Mouse (Mus musculus) olfactory bulb, adult 2 months (tissue): ENCODE results near the gene Sema5a. TPM values are rescaled to one million over a fixed set of nuclear protein-coding genes. Genes with fewer than 3 reads are reported as not detected.

Experiments
- H3K27ac ChIP-seq: fragments of 200-500 bp; 2 replicates; pipeline ENCODE4 v1.5.1; 2012; ENCODE audit warnings: low read depth, low read length; ENCODE audit not compliant: insufficient read depth
- H3K4me1 ChIP-seq: fragments of 200-500 bp; 2 replicates; pipeline ENCODE4 v1.6.1; 2012; ENCODE audit warnings: low read length; ENCODE audit not compliant: control insufficient read depth, insufficient read depth
- H3K4me3 ChIP-seq: fragments of 200-500 bp; 2 replicates; pipeline ENCODE4 v1.5.1; 2012; ENCODE audit warnings: mild to moderate bottlenecking, low read depth, low read length, moderate library complexity; ENCODE audit not compliant: insufficient read depth
- CTCF ChIP-seq: fragments of 200-500 bp; IDR thresholded peaks from 2 replicates; pipeline ENCODE4 v1.5.1; 2012; ENCODE audit warnings: low read depth, mild to moderate bottlenecking, low read length, moderate library complexity; ENCODE audit not compliant: insufficient read depth
- POLR2A ChIP-seq: fragments of 200-500 bp; IDR thresholded peaks from 2 replicates; pipeline ENCODE4 v1.6.1; 2012; ENCODE audit warnings: mild to moderate bottlenecking, low read depth, low read length, moderate library complexity; ENCODE audit not compliant: insufficient read depth
- WGBS: fragments of 180-500 bp; shearing (Covaris S2); methylation state at CpG from one replicate; pipeline ENCODE4 v1.1.7; 2018; 5-methylcytosine and 5-hydroxymethylcytosine counted together
- polyA plus RNA-seq: library from polyadenylated mRNA; stranded (reverse); fragments of >200 nt; gene quantifications from 2 replicates; pipeline ENCODE4 v1.2.4, GENCODE M21; 2012; ENCODE audit warnings: low replicate concordance; ENCODE audit not compliant: missing spikeins, insufficient read depth, insufficient read length

Gene Sema5a
- polyA plus RNA-seq, 1 experiment = not detected

DNA sequence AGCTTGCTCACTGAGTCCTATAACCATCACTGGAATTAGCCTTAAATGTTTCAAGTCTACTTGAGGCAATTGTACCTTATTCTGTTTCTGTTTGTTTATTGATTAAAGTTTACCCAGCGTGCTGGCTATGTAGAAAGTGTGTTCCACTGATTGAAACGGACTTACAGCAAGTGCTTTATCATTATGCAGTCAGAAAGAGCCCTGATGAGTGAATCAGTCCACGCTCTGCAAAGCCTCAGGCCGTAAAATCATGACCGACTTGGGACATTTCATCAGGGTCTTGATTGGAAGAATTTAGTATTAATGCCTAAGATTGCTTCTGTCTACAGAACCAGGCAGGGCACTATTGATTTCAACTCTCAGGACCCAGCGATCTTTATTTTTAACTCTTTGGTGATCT, 178.5 kb downstream of the Sema5a start:
- 89% methylated on average over 6 of the region's 6 CpGs for WGBS
- Histone ChIP-seq H3K27ac (no peak overlapping the region), H3K4me1 (no peaks in the 10 kb centered on the region), H3K4me3 (no peak overlapping the region)
- TF ChIP-seq POLR2A = no peak
- TF ChIP-seq CTCF = no peak

DNA sequence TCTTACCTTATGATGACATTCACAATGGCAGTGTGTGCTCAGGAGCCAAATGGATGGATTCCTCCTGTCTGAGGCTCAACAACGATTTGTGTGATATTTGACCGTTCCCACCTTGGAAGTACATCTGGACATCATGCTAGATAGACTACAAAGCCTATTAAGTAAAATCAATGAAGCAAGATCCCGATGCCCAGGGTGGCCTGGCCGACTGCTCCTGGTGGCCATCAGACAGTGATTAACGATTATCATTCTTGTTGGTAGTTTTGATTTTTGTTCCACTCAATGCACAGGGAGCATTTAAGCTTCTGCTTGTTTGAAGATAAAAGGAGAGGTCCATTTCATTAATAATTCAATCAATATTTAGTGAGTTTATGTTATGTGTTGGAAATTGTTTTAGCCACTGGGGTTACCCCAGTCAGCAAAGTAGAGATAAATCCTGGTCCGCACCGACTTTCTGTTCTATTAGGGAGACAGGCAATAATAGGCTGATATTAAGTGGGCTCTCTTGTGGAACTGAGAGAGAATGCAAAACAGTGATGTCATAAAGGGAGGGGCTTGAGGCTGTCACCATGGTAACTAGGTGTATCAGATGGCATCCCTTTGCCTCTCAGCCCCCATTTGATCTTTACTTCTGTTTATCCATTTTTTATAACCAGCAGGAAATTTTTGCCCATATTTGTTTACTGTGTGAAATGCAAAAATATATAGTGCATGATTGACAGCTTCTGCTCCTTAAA, 182.7 kb downstream of the Sema5a start:
- H3K4me3 ChIP-seq = no peak overlapping the region
- H3K27ac ChIP-seq = no peak overlapping the region
- TF ChIP-seq CTCF (no peak), POLR2A (no peak)
- 84% methylated on average over 7 of the region's 7 CpGs for WGBS
- no peaks in the 10 kb centered on the region for H3K4me1 ChIP-seq

DNA sequence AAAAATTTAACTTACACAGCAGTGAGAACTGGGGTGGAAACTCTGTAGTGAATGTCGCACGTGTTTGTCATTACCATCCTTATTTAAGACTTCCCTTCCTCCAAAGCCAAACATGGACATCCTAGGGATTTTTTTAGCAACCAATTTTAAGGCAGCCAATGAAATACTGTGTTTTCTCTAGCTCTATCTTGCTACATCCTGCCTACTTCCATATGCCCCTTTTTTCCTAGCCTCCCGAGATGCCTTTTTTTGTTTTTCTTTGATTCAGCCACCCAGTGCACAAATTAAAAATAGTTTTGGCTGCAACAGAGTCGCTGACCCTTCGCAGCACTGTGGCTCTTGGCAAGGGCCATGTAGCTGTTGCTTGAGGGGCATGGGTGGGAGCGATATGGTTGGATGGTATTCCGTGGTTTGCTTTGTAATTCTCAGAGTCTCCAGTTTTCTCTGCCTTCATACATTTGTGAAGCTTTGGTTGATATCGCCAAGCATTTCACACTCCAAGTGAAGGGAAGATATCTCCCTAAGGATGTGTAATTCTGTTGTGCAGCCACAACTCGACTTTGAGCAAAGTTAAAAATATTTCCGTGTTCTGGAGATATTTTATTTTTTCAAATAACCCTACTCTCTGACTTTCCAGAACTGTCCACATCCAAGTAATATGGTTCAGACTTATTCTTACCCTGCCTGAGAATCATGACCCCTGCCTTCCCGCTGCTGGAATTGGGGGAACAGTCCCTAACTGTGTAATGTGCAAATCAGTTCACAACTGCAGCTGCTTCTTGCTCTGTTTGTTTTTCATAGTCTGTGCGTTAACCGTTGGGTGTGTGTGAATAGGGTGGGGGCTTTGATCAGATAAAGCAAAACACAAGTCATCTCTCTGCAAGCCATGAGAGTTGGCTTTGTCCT, 188.6 kb downstream of the Sema5a start:
- Histone ChIP-seq H3K4me1 (no peaks in the 10 kb centered on the region), H3K4me3 (no peak overlapping the region), H3K27ac (no peak overlapping the region)
- no peak for TF ChIP-seq CTCF
- TF ChIP-seq POLR2A = no peak
- WGBS = 55% methylated on average over 13 of the region's 13 CpGs

DNA sequence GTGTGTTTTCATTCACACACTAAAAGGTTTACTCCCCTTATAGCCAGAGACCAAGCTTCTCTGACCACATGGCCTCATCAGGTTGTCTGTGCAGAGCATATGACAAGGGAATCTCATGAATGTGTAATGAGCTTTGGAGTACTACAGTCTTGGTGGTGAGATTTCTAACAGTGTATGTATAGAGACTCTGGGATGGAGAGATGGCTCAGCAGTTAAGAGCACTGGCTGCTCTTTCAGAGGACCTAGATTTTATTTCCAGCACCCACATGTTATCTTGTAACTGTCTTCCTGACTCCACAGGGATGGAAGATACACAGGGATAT, 189.2 kb downstream of the Sema5a start:
- TF ChIP-seq POLR2A (no peak), CTCF (no peak)
- Histone ChIP-seq H3K27ac (no peak overlapping the region), H3K4me1 (no peaks in the 10 kb centered on the region), H3K4me3 (no peak overlapping the region)

DNA sequence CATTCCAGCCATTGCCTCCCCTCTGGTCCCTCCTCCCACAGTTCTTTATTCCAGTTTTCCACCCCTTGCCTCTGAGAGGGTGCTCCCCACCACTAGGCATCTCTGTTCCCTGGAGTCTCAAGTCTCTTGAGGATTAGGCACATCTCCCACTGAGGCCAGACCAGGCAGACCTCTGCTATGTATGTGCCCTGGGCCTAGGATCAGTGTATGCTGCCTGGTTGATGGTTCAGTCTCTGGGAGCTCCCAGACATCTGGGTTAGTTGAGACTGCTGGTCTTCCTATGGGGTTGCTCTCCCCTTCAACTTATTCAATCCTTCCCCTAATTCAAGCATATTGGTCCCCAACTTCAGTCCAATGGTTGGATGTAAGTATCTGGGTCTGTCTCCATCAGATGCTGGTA, 189.7 kb downstream of the Sema5a start:
- TF ChIP-seq CTCF (no peak), POLR2A (no peak)
- Histone ChIP-seq H3K4me3 (no peak overlapping the region), H3K27ac (no peak overlapping the region), H3K4me1 (no peaks in the 10 kb centered on the region)

DNA sequence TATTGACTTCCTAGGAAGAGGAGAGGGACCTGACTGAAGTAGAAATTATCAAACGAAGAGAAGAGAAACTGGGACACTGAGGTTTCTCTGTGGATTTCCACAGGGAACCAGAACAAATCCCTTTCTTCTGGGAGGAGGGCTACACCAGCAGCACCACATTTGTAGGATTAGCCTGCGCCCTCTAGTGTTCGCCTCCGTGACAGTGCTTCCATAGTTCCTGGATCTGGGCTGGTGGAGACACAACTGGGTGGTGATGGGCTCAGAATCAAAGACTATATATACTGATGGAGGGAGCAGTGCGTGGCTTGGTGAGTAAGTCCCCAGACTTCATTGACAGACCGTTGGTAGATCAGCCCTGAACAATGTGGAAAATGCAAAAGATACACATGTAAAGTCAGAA, 193.0 kb downstream of the Sema5a start:
- WGBS = 43% methylated on average over 6 of the region's 6 CpGs
- Histone ChIP-seq H3K4me3 (no peak overlapping the region), H3K27ac (no peak overlapping the region), H3K4me1 (no peaks in the 10 kb centered on the region)
- peak; percentile 37; the same call in 1 of the 2 replicates for TF ChIP-seq CTCF
- no peak for TF ChIP-seq POLR2A

DNA sequence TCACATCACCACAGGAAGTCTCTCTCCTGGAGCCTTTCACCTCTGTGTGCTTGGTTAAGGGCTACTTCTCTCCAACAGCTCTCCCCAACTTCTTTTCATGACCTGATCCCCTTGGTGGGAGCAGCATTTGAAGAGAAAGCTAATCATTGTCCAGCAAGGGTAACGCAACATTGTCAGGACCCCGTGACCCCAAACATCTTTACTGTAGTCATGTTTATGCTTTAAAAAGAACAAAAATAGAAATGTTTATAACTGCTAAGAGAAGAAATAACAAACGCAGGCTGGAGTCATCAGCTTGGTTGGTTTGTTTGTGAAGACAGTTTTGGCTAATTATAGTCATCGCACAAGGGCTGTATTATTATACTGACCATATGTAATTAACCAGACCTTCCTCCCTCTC, 198.1 kb downstream of the Sema5a start:
- 61% methylated on average over 4 of the region's 4 CpGs for WGBS
- H3K27ac ChIP-seq = no peak overlapping the region
- no peak for TF ChIP-seq POLR2A
- TF ChIP-seq CTCF = no peak

DNA sequence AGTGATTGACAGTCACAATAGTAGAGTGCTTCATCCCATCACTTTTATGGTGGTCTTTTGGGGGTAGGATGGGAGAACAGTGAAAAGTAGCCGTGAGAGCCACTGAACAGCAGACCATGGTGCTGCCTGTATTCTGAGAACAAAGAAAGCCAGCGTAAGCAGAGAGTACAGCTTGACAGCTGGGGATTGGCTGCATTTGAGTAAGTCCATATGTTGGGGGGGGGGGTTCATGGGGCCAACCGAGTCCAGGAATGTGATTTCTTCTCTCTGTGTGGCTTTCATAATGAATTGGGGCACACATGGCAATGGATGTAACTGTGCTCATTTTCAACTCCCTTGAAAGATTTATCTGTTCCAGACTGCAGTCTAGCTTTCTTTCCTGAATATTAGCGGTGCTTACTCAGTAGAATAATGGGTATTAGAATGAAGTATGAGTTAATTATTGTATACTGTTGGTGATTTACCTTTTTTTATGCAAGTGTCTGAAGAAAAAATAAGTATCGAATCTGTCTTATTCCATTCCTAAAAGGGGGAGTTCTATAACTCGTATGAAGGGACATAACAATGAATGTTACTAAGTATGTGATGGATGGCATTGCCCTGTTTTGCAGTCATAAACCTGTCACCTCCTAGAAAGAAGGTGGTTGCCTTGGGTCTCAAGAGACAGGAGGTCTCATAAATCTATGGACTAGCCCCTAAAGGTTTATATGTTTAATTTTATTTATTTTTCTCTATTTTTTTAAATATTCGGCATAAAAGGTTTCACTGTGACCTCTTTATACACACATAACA, 203.1 kb downstream of the Sema5a start:
- 81% methylated on average over 7 of the region's 7 CpGs for WGBS
- no peaks in the 10 kb centered on the region for H3K4me1 ChIP-seq
- no peak overlapping the region for H3K27ac ChIP-seq
- TF ChIP-seq CTCF = no peak
- no peak for TF ChIP-seq POLR2A
- H3K4me3 ChIP-seq = no peak overlapping the region

More for the DNA sequence above, 198.1 kb downstream of the Sema5a start:
- Histone ChIP-seq H3K4me1 (no peaks in the 10 kb centered on the region), H3K4me3 (no peak overlapping the region)
